Mouse (Mus musculus) activated CD4-positive, CD25-positive, alpha-beta regulatory T cell, adult 4 months (primary cell): ENCODE measurements around the gene Vamp2. TPM values are rescaled to one million over a fixed set of nuclear protein-coding genes. Genes with fewer than 3 reads are reported as not detected.
A peak's percentile ranks its signal among the peaks of the same experiment; 100 is the strongest.

Experiments used
- ATAC-seq: one replicate; pipeline ENCODE4 v1.8.0; 2017
- polyA plus RNA-seq, 2 experiments: library from polyadenylated mRNA; unstranded; fragments of 100-300 nt; shearing (Covaris generic); gene quantifications; one replicate each; pipeline ENCODE4 v1.2.1; 2017

The Vamp2 gene
- polyA plus RNA-seq, 2 experiments from 2014 or later, result 27.6 to 27.9 TPM

DNA sequence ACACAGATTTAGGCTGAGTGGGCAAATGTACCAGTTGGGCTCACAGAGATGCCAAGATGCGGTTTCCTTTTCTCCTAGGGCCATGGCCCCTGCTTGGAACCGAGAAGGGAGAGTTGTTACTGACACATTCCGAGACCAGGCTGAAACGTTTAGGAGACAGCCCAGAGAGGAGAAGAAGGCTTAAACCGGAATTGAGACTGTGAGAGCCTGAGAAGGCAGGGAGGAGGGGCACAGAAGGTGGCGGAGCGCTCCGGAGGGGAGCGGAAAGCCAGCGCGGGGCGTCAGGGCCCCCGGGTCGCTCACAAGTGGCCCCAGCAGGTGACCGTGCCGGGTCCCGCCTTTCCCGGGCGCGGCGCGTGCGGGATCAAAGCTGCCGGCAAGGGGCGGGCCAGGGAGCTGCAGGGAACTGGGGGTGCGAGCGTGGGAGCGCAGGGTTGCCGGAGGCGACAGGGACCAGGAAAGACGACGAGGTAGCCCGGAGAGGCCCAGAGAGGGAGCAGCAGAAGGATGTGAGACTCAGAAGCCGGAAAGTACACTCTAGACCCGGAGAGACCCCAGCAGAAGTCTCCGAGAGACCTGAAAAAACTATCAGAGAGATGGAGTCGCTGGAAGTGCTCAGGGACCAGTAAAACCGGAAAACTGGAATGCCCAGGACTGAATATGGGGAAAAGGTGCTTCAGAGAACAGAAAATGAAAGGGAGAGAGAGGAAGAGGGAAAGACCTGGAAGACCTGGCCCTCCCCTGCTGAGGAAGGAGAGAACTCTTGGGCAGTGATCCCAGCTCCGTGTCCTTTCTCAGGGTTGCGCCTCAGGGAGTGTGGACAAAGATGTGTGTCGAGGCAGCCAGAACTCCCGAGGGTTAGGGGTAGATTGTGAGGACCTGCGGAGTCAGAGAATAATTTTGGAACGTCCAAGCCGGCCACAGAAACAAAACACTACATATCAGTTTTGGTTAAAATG, 29.7 kb downstream of the Vamp2 start:
- ATAC-seq, result peak; percentile 37

- ATAC-seq, result no peak
Measured at GRCm38 (mm10) chr11:69118765-69119164, 30.5 kb downstream of the Vamp2 start.

DNA sequence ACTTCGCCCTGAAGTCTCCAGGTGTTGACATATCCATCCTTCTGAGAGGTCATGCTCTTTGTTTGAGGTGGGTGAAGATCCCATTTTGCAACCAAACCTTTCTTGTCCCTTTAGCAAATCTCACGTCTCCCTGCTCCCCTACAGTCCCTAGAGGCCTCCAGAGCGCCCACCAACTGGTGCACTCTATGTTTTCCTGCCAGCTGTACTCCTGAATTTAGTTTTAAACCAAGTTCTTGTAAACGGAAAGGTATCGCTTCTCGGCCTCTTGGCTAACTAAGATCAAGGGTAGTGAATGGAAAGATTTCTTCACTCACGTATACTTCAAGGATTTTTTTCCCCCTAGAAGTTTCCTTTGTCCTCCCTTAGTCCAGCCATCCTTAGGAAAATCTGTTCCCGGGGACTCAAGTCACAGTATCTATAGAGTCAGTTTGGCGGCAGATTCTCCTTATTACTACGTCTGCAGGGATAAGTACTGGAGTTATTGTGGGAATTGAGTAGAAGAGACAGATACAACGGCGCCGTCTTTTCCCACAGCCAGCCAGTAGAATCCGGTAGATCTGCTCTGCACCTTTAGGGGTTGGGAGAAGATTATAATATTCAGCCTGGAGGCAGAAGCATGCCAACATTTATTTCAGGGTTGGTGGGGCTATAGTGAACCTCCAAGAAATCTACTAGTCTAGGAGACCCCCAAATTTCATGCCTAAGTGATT, 31.3 kb downstream of the Vamp2 start:
- ATAC-seq, result no peak

GRCm38 (mm10) chr11:69120221-69121000, 32.1 kb downstream of the Vamp2 start, which contains the start of gene Hes7:
TSS of gene Hes7 (plus strand) at chr11:69120404.
- ATAC-seq, result no peak

- ATAC-seq, result no peak
Measured at GRCm38 (mm10) chr11:69121001-69121740, 32.9 kb downstream of the Vamp2 start.

- no peak for ATAC-seq
Measured at GRCm38 (mm10) chr11:69121741-69122335, 33.5 kb downstream of the Vamp2 start.

GRCm38 (mm10) chr11:69122336-69122951, 34.2 kb downstream of the Vamp2 start, which contains the start of gene 9130213A22Rik:
TSS of gene 9130213A22Rik (minus strand) at chr11:69122589.
- ATAC-seq, result no peak

- ATAC-seq, result no peak
Measured at GRCm38 (mm10) chr11:69123056-69123692, 34.9 kb downstream of the Vamp2 start.

GRCm38 (mm10) chr11:69123693-69124497, 35.6 kb downstream of the Vamp2 start:
- ATAC-seq, result peak; percentile 20

DNA sequence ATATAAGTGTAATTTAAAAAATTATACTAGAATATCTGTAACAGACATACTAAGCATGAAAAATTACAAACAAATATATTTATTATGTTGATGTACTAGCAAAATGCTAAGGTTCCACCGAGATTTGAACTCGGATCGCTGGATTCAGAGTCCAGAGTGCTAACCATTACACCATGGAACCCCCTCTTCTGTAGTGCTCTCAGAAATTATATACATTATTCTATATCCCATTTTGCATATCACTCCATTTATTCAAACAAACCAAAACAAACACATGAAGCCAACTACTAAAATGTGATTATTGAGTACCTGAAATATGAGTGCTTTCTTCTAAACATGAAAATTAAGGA, 36.2 kb downstream of the Vamp2 start:
- no peak for ATAC-seq

DNA sequence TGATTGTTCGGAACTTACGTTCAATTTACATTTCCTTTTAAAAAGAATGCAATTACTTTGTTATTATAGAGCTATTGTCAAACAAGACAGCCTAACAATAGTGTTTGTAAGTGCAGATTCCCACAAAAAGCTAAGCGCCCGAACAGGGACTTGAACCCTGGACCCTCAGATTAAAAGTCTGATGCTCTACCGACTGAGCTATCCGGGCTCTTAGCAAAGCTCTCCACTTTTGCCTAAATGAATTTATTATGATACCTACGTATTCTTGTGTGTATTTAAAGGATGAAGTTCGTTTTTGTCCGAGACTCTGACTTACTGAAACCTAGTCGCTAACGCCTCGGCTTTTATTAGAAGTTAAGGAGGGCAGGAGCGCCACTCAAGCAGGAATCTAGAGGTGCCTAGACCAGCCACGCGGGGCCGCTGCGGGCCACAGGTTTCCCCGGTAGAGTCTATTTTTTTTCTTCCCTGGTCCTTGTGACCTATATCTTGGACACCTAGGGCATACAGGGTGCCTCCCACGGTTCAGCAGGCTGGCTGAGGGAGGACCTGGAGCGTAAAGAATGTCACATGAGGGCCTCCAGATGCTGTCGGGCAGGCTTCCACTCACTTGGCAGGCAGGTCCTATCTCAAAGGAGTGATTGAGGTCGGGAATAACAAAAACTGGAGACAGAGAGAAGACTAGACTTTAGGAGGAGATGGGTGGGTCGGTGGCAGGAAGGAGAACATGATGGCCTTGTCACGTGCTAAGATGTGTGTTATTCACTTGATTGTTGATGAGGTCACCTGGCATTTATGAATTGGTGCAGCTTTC, 37.0 kb downstream of the Vamp2 start:
- ATAC-seq, result peak; percentile 44

GRCm38 (mm10) chr11:69125852-69125918, 37.4 kb downstream of the Vamp2 start, which contains the start of gene Aloxe3:
TSS of gene Aloxe3 (plus strand) at chr11:69125896.
- ATAC-seq, result no peak

GRCm38 (mm10) chr11:69125919-69126705, 37.8 kb downstream of the Vamp2 start:
- no peak for ATAC-seq

DNA sequence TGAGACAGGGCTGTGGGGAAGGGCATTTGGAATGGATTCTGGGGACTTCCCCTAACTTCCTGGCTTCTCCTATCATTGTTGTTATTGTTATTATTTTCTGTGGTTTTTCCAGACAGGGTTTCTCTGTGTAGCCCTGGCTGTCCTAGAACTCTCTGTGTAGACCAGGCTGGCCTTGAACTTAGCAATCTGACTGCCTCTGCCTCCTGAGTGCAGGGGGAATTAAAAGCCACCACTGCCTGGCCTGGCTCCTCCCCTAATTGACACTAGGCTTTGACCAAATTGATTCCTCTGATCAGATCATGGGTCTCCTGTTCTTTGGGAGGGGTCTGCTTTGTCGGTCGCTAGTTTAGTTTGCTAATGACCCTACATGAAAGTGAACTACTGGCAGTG, 38.4 kb downstream of the Vamp2 start:
- ATAC-seq, result no peak

GRCm38 (mm10) chr11:69128426-69129122, 40.3 kb downstream of the Vamp2 start:
- no peak for ATAC-seq

- no peak for ATAC-seq
Measured at GRCm38 (mm10) chr11:69133566-69133922, 45.3 kb downstream of the Vamp2 start.

DNA sequence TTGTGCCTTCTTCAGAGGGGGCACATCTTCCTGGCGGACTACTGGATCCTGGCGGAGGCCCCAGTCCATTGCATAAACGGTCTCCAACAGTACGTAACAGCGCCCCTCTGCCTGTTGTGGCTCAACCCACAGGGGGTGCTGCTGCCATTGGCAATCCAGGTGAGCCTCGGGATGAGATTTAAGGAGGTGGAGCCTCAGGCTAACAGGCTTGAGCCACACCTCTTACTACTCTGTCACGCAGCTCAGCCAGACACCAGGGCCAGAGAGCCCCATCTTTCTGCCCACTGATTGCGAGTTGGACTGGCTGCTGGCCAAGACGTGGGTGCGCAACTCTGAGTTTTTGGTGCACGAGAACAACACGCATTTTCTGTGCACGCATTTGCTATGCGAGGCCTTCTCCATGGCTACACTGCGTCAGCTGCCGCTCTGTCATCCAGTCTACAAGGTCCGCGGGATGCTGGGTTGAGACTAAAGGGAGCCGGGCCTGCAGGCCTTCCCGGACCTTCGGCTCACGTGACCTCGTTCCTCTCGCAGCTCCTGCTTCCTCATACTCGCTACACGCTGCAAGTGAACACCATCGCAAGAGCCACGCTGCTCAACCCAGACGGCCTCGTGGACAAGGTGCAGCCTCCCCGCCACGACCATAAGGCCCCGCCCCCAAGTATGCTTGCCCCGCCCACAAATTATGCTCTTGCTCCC, 45.8 kb downstream of the Vamp2 start:
- ATAC-seq, result no peak

DNA sequence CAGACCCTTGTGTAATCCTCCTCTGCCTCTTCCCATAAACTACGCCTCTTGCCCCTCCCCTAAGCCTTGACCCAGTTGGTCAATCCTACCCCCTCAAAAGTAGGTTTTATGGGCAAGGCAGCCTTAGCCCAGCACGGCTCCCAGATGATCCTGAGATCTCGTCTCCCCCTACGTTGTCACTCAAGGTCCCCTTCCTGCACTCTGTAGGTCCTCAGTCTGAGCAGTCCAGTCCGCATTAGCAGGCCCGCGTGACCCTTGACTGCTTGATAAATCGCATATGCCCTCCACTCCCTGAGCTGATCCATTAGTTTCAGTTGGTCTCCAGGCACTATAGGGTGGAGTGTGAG, 46.3 kb downstream of the Vamp2 start:
- no peak for ATAC-seq
